Mouse (Mus musculus) inflammation-experienced regulatory T-cells (primary cell): ENCODE results near the gene Olfr102. TPM values are rescaled to one million over a fixed set of nuclear protein-coding genes. Genes with fewer than 3 reads are reported as not detected.

ENCODE experiments used
- polyA plus RNA-seq, 2 experiments: library from polyadenylated mRNA; unstranded; fragments of 100-300 nt; shearing (Covaris generic); gene quantifications; one replicate each; pipeline ENCODE4 v1.2.1; 2017

The Olfr102 gene
- polyA plus RNA-seq = 1 to 10 TPM in 1 of 2 experiments, under 1 TPM in 1; 0.46 to 1.3 TPM

DNA sequence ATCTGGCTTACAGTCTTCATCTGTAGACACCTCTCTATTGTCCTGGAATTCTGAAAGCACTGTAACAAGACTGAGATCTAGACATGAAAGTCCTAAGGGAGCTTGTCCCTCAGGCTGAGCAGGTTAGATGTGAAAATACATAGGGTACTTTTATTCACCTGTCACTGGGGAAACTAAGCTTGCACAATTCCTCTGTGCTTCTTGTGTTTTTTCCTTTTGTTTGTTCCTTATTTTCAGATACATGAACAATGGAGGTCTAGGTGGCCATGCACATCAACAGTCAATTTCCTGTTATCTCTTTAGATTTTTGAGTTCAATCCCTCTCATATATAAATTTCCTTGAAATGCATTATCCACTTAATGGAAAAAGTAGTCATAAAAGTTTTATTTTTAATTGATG, at the start of gene Olfr102:
Olfr102 (minus strand) TSS at position 101 of the 400 bp plus-strand sequence.

DNA sequence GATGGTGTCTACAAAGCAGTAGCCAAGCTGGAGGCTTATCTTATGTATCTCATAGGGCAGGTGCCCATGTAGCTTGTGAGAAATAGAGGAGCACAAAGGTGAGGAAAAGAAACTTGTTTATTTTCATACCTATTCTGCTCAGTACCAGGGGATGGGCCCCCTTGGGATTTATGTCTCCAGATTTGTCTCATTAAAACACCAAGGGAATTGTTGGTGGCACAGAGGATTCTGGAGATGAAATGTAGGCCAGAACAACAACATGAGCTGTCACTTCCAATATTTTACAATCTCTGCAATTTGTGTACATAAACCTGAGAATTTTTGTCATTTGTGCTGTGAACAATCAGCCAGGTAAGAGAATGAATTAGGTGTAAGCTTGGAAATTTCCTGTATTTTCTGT, 42.4 kb upstream of the Olfr102 start, which contains the start of gene Olfr104-ps:
Olfr104-ps (plus strand) TSS at position 301 of the 400 bp plus-strand sequence.

DNA sequence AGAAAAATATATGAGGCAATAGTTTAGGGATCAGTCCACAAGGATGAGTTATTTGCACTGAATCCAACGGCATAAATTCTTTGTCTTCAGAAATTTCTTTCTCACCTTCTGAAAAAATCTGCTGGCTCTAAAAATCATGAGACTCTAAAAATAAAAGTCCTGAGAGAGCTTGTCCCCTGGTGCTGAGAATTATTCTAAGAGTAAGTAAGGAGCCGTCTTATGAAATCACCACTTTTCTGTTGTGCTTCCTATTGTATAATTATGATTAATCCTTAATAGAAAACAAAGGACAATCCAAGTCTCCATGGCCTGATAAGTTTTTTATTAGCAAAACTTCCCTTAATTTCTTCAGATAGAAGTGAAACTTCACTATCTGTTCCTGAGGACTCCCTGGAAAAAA, 22.7 kb upstream of the Olfr102 start, which contains the start of gene Olfr103:
Olfr103 (minus strand) TSS at position 101 of the 400 bp plus-strand sequence.

GRCm38 (mm10) chr17:37304213-37304612, 12.6 kb downstream of the Olfr102 start, which contains the start of gene Olfr101:
Gene Olfr101 (minus strand): TSS chr17:37304313.

GRCm38 (mm10) chr17:37283360-37283759, 33.5 kb downstream of the Olfr102 start, which contains the start of gene Olfr99:
Gene Olfr99 (minus strand): TSS chr17:37283460.

DNA sequence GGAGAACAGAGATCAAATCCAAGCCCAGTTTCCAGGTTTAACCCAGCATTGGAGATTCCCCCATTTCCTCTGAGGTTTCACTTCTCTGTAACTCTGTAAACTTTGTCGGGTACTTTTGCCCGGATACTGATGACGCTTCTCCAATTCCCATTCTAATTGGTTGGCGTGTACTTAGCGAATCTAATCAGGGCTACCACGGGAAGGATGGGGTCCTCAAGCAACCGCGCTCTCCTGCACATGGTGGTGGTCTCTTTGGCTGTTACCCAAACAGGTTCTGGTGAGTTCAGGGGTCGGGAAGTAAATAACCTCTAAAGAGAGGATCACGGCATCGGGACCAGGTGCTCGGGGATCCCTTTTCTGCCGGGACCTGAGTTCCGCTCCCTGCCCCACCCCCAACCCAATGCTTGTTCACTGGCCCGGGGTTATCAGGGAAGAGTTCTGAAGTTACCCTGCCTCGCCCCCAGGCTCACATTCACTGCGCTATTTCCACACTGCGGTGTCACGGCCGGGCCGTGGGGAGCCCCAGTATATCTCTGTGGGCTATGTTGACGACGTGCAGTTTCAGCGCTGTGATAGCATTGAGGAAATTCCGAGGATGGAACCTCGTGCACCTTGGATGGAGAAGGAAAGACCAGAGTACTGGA, 46.7 kb downstream of the Olfr102 start, which contains the start of gene H2-M3:
H2-M3 (plus strand) TSS at position 163 of the 644 bp plus-strand sequence.

GRCm38 (mm10) chr17:37263626-37264025, 53.2 kb downstream of the Olfr102 start, which contains the start of gene Olfr98:
Gene Olfr98 (minus strand): TSS chr17:37263749.

Other genes starting within 250 kb of the Olfr102 start
- gene Olfr90, start 228.6 kb downstream of the Olfr102 start, polyA plus RNA-seq = under 1 TPM; 0.16 to 0.42 TPM
- under 1 TPM; 0.10 to 0.13 TPM for gene Olfr91, start 218.8 kb downstream of the Olfr102 start, polyA plus RNA-seq
- gene Olfr92, start 197.0 kb downstream of the Olfr102 start, polyA plus RNA-seq = under 1 TPM in 1 of 2 experiments, not detected in 1; 0.13 TPM
- not detected for gene Olfr93, start 155.6 kb downstream of the Olfr102 start, polyA plus RNA-seq
- gene Ubd, start 123.2 kb downstream of the Olfr102 start, polyA plus RNA-seq = 1 to 10 TPM in 1 of 2 experiments, under 1 TPM in 1; 0.17 to 2.7 TPM
- not detected for gene Olfr94, start 116.1 kb downstream of the Olfr102 start, polyA plus RNA-seq
- not detected for gene Olfr95, start 103.9 kb downstream of the Olfr102 start, polyA plus RNA-seq
- under 1 TPM; 0.19 to 0.78 TPM for gene Olfr96, start 96.9 kb downstream of the Olfr102 start, polyA plus RNA-seq
- not detected for gene Olfr97, start 79.7 kb downstream of the Olfr102 start, polyA plus RNA-seq
- gene Olfr98, start 53.3 kb downstream of the Olfr102 start, polyA plus RNA-seq = under 1 TPM in 1 of 2 experiments, not detected in 1; 0.33 TPM
- gene H2-M3, start 46.8 kb downstream of the Olfr102 start, polyA plus RNA-seq = 100 to 1,000 TPM; 103 to 115 TPM
- gene Olfr99, start 33.6 kb downstream of the Olfr102 start, polyA plus RNA-seq = 1 to 10 TPM; 2.4 to 4.4 TPM
- gene Olfr101, start 12.7 kb downstream of the Olfr102 start, polyA plus RNA-seq = under 1 TPM in 1 of 2 experiments, not detected in 1; 0.34 TPM
- gene Olfr103, start 22.6 kb upstream of the Olfr102 start, polyA plus RNA-seq = not detected
- gene Olfr104-ps, start 42.5 kb upstream of the Olfr102 start, polyA plus RNA-seq = not detected
- gene Olfr105-ps, start 62.0 kb upstream of the Olfr102 start, polyA plus RNA-seq = under 1 TPM in 1 of 2 experiments, not detected in 1; 0.12 TPM
- gene Olfr106-ps, start 73.3 kb upstream of the Olfr102 start, polyA plus RNA-seq = not detected
- gene Olfr107, start 82.2 kb upstream of the Olfr102 start, polyA plus RNA-seq = under 1 TPM; 0.05 to 0.44 TPM
- gene Olfr108, start 128.4 kb upstream of the Olfr102 start, polyA plus RNA-seq = not detected
- gene Olfr109, start 141.9 kb upstream of the Olfr102 start, polyA plus RNA-seq = under 1 TPM; 0.02 to 0.33 TPM
- gene H2-M2, start 166.5 kb upstream of the Olfr102 start, polyA plus RNA-seq = 1 to 10 TPM in 1 of 2 experiments, not detected in 1; 1.2 TPM
- not detected for gene Olfr110, start 175.4 kb upstream of the Olfr102 start, polyA plus RNA-seq
- gene Olfr111, start 191.0 kb upstream of the Olfr102 start, polyA plus RNA-seq = not detected